Mouse (Mus musculus) neural tube, embryonic 12.5 days (tissue): Measurements from ENCODE around the gene Tmtc1. TPM values are rescaled to one million over a fixed set of nuclear protein-coding genes. Genes with fewer than 3 reads are reported as not detected.

Source experiments
- ATAC-seq: fragments of 200-750 bp; cut with Nextera tagmentation; 2 replicates; pipeline ENCODE4 v1.8.0; 2017; ENCODE audit warnings: low read depth, mild to moderate bottlenecking, moderate TSS enrichment, moderate library complexity; ENCODE audit not compliant: low FRiP score
- H3K27ac ChIP-seq: fragments of 300-500 bp; sonication (generic); 2 replicates; pipeline ENCODE4 v1.5.1; 2016
- H3K27me3 ChIP-seq: fragments of 300-500 bp; sonication (generic); replicated peaks from 2 replicates; pipeline ENCODE4 v1.6.1; 2016; ENCODE audit warnings: mild to moderate bottlenecking
- H3K36me3 ChIP-seq: fragments of 300-500 bp; sonication (generic); 2 replicates; pipeline ENCODE4 v1.6.1; 2016; ENCODE audit warnings: mild to moderate bottlenecking
- H3K4me1 ChIP-seq: fragments of 300-500 bp; sonication (generic); 2 replicates; pipeline ENCODE4 v1.6.1; 2016
- H3K4me2 ChIP-seq: fragments of 300-500 bp; sonication (generic); replicated peaks from 2 replicates; pipeline ENCODE4 v1.6.1; 2016; ENCODE audit warnings: mild to moderate bottlenecking
- H3K4me3 ChIP-seq: fragments of 300-500 bp; sonication (generic); 2 replicates; pipeline ENCODE4 v1.5.1; 2016
- H3K9ac ChIP-seq: fragments of 300-500 bp; sonication (generic); 2 replicates; pipeline ENCODE4 v1.6.1; 2016; ENCODE audit warnings: mild to moderate bottlenecking
- H3K9me3 ChIP-seq: fragments of 300-500 bp; sonication (generic); 2 replicates; pipeline ENCODE4 v1.6.1; 2016; ENCODE audit warnings: mild to moderate bottlenecking
- WGBS: fragments of 180-500 bp; shearing (Covaris S2); methylation state at CpG from one replicate; pipeline ENCODE4 v1.1.7; 2016; 5-methylcytosine and 5-hydroxymethylcytosine counted together
- polyA plus RNA-seq: library from polyadenylated mRNA; unstranded; fragments of >200 nt; fragmentation: Nextera tagmentation; extraction: Ambion mirVana; gene quantifications from 2 replicates; pipeline ENCODE4 v1.2.1, GENCODE M21; 2016

The Tmtc1 gene
- polyA plus RNA-seq, 1 experiment from 2014 or later, result 2.3 TPM

GRCm38 (mm10) chr6:148358580-148359246 is 85.5 kb downstream of the Tmtc1 start:
- no peak overlapping the region for H3K9ac ChIP-seq
- peaks cover 11% of the 10 kb centered on the region; the same call in 1 of the 2 replicates for H3K36me3 ChIP-seq
- peak; percentile 34 for ATAC-seq
- 39% methylated on average over 8 of the region's 12 CpGs for WGBS
- no peaks in the 10 kb centered on the region for H3K9me3 ChIP-seq
- H3K4me1 ChIP-seq, result peaks cover 9% of the 10 kb centered on the region; the same call in 1 of the 2 replicates
- no peaks in the 10 kb centered on the region for H3K27me3 ChIP-seq
- no peak overlapping the region for H3K4me3 ChIP-seq
- peak overlapping the region; percentile 20 for H3K4me2 ChIP-seq
- H3K27ac ChIP-seq, result no peak overlapping the region

- H3K27me3 ChIP-seq, result no peaks in the 10 kb centered on the region
- no peak for ATAC-seq
- H3K27ac ChIP-seq, result no peak overlapping the region
- no peak overlapping the region for H3K4me3 ChIP-seq
- H3K9ac ChIP-seq, result no peak overlapping the region
- H3K36me3 ChIP-seq, result peaks cover 11% of the 10 kb centered on the region; the same call in 1 of the 2 replicates
- peaks cover 9% of the 10 kb centered on the region; the same call in 1 of the 2 replicates for H3K4me1 ChIP-seq
- no peak overlapping the region for H3K4me2 ChIP-seq
- H3K9me3 ChIP-seq, result no peaks in the 10 kb centered on the region
Measured at GRCm38 (mm10) chr6:148356141-148356540, 88.0 kb downstream of the Tmtc1 start.

- H3K9ac ChIP-seq, result peak overlapping the region; percentile 62; the same call in 1 of the 2 replicates
- 31% methylated on average over 85 of the region's 85 CpGs for WGBS
- peaks cover 9% of the 10 kb centered on the region; the same call in 1 of the 2 replicates for H3K4me1 ChIP-seq
- H3K36me3 ChIP-seq, result peaks cover 11% of the 10 kb centered on the region; the same call in 1 of the 2 replicates
- no peak overlapping the region for H3K27ac ChIP-seq
- H3K4me2 ChIP-seq, result peak overlapping the region; percentile 59
- H3K9me3 ChIP-seq, result no peaks in the 10 kb centered on the region
- peak; percentile 85 for ATAC-seq
- H3K27me3 ChIP-seq, result no peaks in the 10 kb centered on the region
- peak overlapping the region; percentile 49 for H3K4me3 ChIP-seq
Measured at GRCm38 (mm10) chr6:148354509-148355474, 89.4 kb downstream of the Tmtc1 start.

GRCm38 (mm10) chr6:148354151-148354508 is 90.1 kb downstream of the Tmtc1 start:
- WGBS, result 85% methylated on average over 16 of the region's 16 CpGs

GRCm38 (mm10) chr6:148345001-148345400 is 99.2 kb downstream of the Tmtc1 start:
- WGBS, result 90% methylated on average over 3 of the region's 3 CpGs

More at GRCm38 (mm10) chr6:148354151-148354508, 90.1 kb downstream of the Tmtc1 start:
- no peak overlapping the region for H3K27ac ChIP-seq
- peaks cover 11% of the 10 kb centered on the region; the same call in 1 of the 2 replicates for H3K36me3 ChIP-seq
- H3K9ac ChIP-seq, result no peak overlapping the region
- H3K4me2 ChIP-seq, result peak overlapping the region; percentile 59
- H3K4me1 ChIP-seq, result peaks cover 8% of the 10 kb centered on the region; the same call in 1 of the 2 replicates
- H3K4me3 ChIP-seq, result no peak overlapping the region
- no peaks in the 10 kb centered on the region for H3K9me3 ChIP-seq
- ATAC-seq, result peak; percentile 39; the same call in 1 of the 2 replicates
- no peaks in the 10 kb centered on the region for H3K27me3 ChIP-seq

GRCm38 (mm10) chr6:148342191-148342590 is 102.0 kb downstream of the Tmtc1 start:
- Histone ChIP-seq H3K36me3 (no peaks in the 10 kb centered on the region), H3K4me2 (no peak overlapping the region), H3K4me3 (no peak overlapping the region), H3K27me3 (no peaks in the 10 kb centered on the region), H3K9me3 (no peaks in the 10 kb centered on the region), H3K27ac (no peak overlapping the region), H3K4me1 (no peaks in the 10 kb centered on the region), H3K9ac (no peak overlapping the region)
- 88% methylated on average over 2 of the region's 2 CpGs for WGBS
- ATAC-seq, result no peak

More at GRCm38 (mm10) chr6:148345001-148345400, 99.2 kb downstream of the Tmtc1 start:
- Histone ChIP-seq H3K4me1 (no peaks in the 10 kb centered on the region), H3K4me3 (no peak overlapping the region), H3K36me3 (no peaks in the 10 kb centered on the region), H3K27ac (no peak overlapping the region), H3K9me3 (no peaks in the 10 kb centered on the region), H3K9ac (no peak overlapping the region), H3K27me3 (no peaks in the 10 kb centered on the region), H3K4me2 (no peak overlapping the region)
- no peak for ATAC-seq

- Histone ChIP-seq H3K9me3 (no peaks in the 10 kb centered on the region), H3K27me3 (no peaks in the 10 kb centered on the region)
Measured at GRCm38 (mm10) chr6:148341765-148342164, 102.4 kb downstream of the Tmtc1 start.

GRCm38 (mm10) chr6:148338326-148338957 is 105.7 kb downstream of the Tmtc1 start:
- 64% methylated on average over 3 of the region's 3 CpGs for WGBS
- no peak overlapping the region for H3K4me3 ChIP-seq
- H3K9me3 ChIP-seq, result no peaks in the 10 kb centered on the region
- H3K4me1 ChIP-seq, result no peaks in the 10 kb centered on the region
- H3K4me2 ChIP-seq, result no peak overlapping the region
- no peak overlapping the region for H3K27ac ChIP-seq
- no peaks in the 10 kb centered on the region for H3K27me3 ChIP-seq
- ATAC-seq, result no peak
- H3K36me3 ChIP-seq, result no peaks in the 10 kb centered on the region
- no peak overlapping the region for H3K9ac ChIP-seq

More at GRCm38 (mm10) chr6:148341765-148342164, 102.4 kb downstream of the Tmtc1 start:
- Histone ChIP-seq H3K4me2 (no peak overlapping the region), H3K27ac (no peak overlapping the region), H3K36me3 (no peaks in the 10 kb centered on the region), H3K9ac (no peak overlapping the region), H3K4me3 (no peak overlapping the region), H3K4me1 (no peaks in the 10 kb centered on the region)
- 71% methylated on average over 2 of the region's 2 CpGs for WGBS
- ATAC-seq, result no peak

- Histone ChIP-seq H3K4me3 (no peak overlapping the region), H3K9me3 (no peaks in the 10 kb centered on the region), H3K36me3 (no peaks in the 10 kb centered on the region), H3K27ac (no peak overlapping the region), H3K27me3 (no peaks in the 10 kb centered on the region), H3K4me1 (no peaks in the 10 kb centered on the region), H3K4me2 (no peak overlapping the region), H3K9ac (no peak overlapping the region)
- no peak for ATAC-seq
Measured at GRCm38 (mm10) chr6:148336290-148336955, 107.8 kb downstream of the Tmtc1 start.

- H3K9me3 ChIP-seq, result no peaks in the 10 kb centered on the region
- H3K4me3 ChIP-seq, result no peak overlapping the region
- no peak overlapping the region for H3K4me2 ChIP-seq
- ATAC-seq, result no peak
- 84% methylated on average over 2 of the region's 2 CpGs for WGBS
- H3K27me3 ChIP-seq, result no peaks in the 10 kb centered on the region
- H3K4me1 ChIP-seq, result no peaks in the 10 kb centered on the region
- H3K27ac ChIP-seq, result no peak overlapping the region
- H3K36me3 ChIP-seq, result no peaks in the 10 kb centered on the region
- no peak overlapping the region for H3K9ac ChIP-seq
Measured at GRCm38 (mm10) chr6:148331916-148332315, 112.3 kb downstream of the Tmtc1 start.

GRCm38 (mm10) chr6:148329976-148330375 is 114.2 kb downstream of the Tmtc1 start:
- H3K9me3 ChIP-seq, result no peaks in the 10 kb centered on the region
- H3K27ac ChIP-seq, result no peak overlapping the region
- H3K4me3 ChIP-seq, result no peak overlapping the region
- no peaks in the 10 kb centered on the region for H3K4me1 ChIP-seq
- H3K36me3 ChIP-seq, result no peaks in the 10 kb centered on the region
- H3K9ac ChIP-seq, result no peak overlapping the region
- H3K27me3 ChIP-seq, result no peaks in the 10 kb centered on the region
- no peak for ATAC-seq
- H3K4me2 ChIP-seq, result no peak overlapping the region
